Mouse (Mus musculus): Measurements from ENCODE around the gene Olfr222.

DNA sequence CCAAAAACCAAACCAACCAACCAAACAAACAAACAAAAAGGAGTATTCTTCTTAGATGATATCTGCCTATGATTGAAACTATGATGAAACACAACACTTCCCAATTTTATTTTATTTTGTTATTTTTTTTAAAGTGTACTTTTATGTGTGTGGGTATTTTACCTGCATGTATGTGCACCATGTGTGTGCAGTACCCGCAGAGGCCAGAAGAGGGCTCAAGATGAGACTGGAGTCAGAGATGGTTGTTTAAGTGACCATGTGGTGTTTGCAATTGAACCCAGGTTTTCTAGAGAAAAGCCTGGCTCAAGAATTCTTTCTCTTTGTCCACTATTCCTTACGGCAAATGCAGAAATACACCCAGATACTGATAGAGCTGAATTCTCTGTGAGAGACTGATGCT, 51.9 kb downstream of the Olfr222 start:
- no peak for TF ChIP-seq CTCF (IDR thresholded peaks at IDR 0.05; ENCODE audit: borderline replicate concordance, control insufficient read depth, extremely low read depth, insufficient read depth, low read length, poor library complexity)
- TF ChIP-seq POLR2A (IDR thresholded peaks at IDR 0.05; ENCODE audit: control insufficient read depth, extremely low read depth, insufficient read depth, low read length, poor library complexity), result no peak
